Mouse (Mus musculus): ENCODE measurements at regions not wholly inside any gene's neighbourhood (a gene's known extent, or its start where the extent isn't known, plus 50 kb on each side); places are given as distances from the start of the nearest gene placed in this dataset.

- TF ChIP-seq GATA1 (IDR thresholded peaks at IDR 0.05; ENCODE audit: borderline replicate concordance, low read length) (no peak), FLI1 (IDR thresholded peaks at IDR 0.05; ENCODE audit: low read length) (no peak)
Measured at GRCm38 (mm10) chr13:103476328-103476727, 142.0 kb upstream of the Mast4 start.

Data from megakaryocyte, embryonic 14.5 days (primary cell).